Mouse (Mus musculus) spleen, adult 2 months (tissue): ENCODE measurements around the gene Cic. TPM values are rescaled to one million over a fixed set of nuclear protein-coding genes. Genes with fewer than 3 reads are reported as not detected.

Experiments used
- DNase-seq, 2 experiments: peaks; one replicate each; pipeline versions ENCODE4 v3.0.0 to v3.0.0-alpha.2; 2012 to 2021; ENCODE audit warnings: low spot score in 2 of 2, low read depth in 1 of 2
- H3K27ac ChIP-seq: fragments of 200-500 bp; 2 replicates; pipeline ENCODE4 v1.5.1; 2012; ENCODE audit warnings: low read length, inconsistent platforms; ENCODE audit not compliant: insufficient read depth
- H3K27me3 ChIP-seq: fragments of 200-500 bp; 2 replicates; pipeline ENCODE4 v1.6.1; 2012; ENCODE audit warnings: mild to moderate bottlenecking, moderate library complexity, low read length, inconsistent platforms; ENCODE audit not compliant: control insufficient read depth, insufficient read depth
- H3K36me3 ChIP-seq: fragments of 200-500 bp; 2 replicates; pipeline ENCODE4 v1.6.1; 2012; ENCODE audit warnings: mild to moderate bottlenecking, low read length, inconsistent platforms; ENCODE audit not compliant: control insufficient read depth, insufficient read depth
- H3K4me1 ChIP-seq: fragments of 200-500 bp; 2 replicates; pipeline ENCODE4 v1.6.1; 2011; ENCODE audit warnings: inconsistent platforms; ENCODE audit not compliant: control insufficient read depth, insufficient read depth, insufficient read length
- H3K4me3 ChIP-seq: fragments of 200-500 bp; 2 replicates; pipeline ENCODE4 v1.5.1; 2011; ENCODE audit warnings: mild to moderate bottlenecking, inconsistent platforms; ENCODE audit not compliant: insufficient read depth, insufficient read length; ENCODE audit errors: extremely low read depth
- CTCF ChIP-seq: fragments of 200-500 bp; IDR thresholded peaks from 2 replicates; pipeline ENCODE4 v1.5.1; 2011; ENCODE audit warnings: mild to moderate bottlenecking, inconsistent platforms; ENCODE audit not compliant: insufficient read depth, insufficient read length, insufficient replicate concordance; ENCODE audit errors: extremely low read depth
- POLR2A ChIP-seq: fragments of 200-500 bp; IDR thresholded peaks from 2 replicates; pipeline ENCODE4 v1.6.1; 2011; ENCODE audit warnings: low read depth, low read length, inconsistent platforms
- WGBS: fragments of 180-500 bp; shearing (Covaris S2); methylation state at CpG from one replicate; pipeline ENCODE4 v1.1.7; 2018; 5-methylcytosine and 5-hydroxymethylcytosine counted together
- polyA plus RNA-seq: library from polyadenylated mRNA; depleted of rRNA; stranded (reverse); fragments of >200 nt; gene quantifications from 2 replicates; pipeline ENCODE4 v1.2.3, GENCODE M21; 2012

The Cic gene
- polyA plus RNA-seq, 1 experiment: 112 TPM

- Histone ChIP-seq H3K36me3 (peaks cover 30% of the 10 kb centered on the region), H3K27me3 (no peaks in the 10 kb centered on the region), H3K4me1 (peaks cover 19% of the 10 kb centered on the region; the same call in 1 of the 2 replicates), H3K27ac (peak overlapping the region; percentile 10; the same call in 1 of the 2 replicates), H3K4me3 (no peak overlapping the region)
- no peak for DNase-seq
- 82% methylated on average over 10 of the region's 10 CpGs for WGBS
- TF ChIP-seq CTCF (no peak), POLR2A (no peak)
Observed at GRCm38 (mm10) chr7:25222275-25222967, 45.1 kb upstream of the Cic start.

- DNase-seq: no peak
- no peak for TF ChIP-seq POLR2A
- no peak for TF ChIP-seq CTCF
Observed at GRCm38 (mm10) chr7:25227523-25228300, 39.8 kb upstream of the Cic start.

GRCm38 (mm10) chr7:25230690-25231285, 36.7 kb upstream of the Cic start:
- no peak for DNase-seq
- Histone ChIP-seq H3K27ac (no peak overlapping the region), H3K4me1 (no peaks in the 10 kb centered on the region), H3K36me3 (peaks cover 54% of the 10 kb centered on the region), H3K4me3 (no peak overlapping the region), H3K27me3 (no peaks in the 10 kb centered on the region)
- TF ChIP-seq CTCF (no peak), POLR2A (no peak)
- WGBS: 81% methylated on average over 9 of the region's 9 CpGs

More at GRCm38 (mm10) chr7:25227523-25228300, 39.8 kb upstream of the Cic start:
- H3K4me1 ChIP-seq: no peaks in the 10 kb centered on the region
- no peak overlapping the region for H3K27ac ChIP-seq
- peaks cover 63% of the 10 kb centered on the region for H3K36me3 ChIP-seq
- no peaks in the 10 kb centered on the region for H3K27me3 ChIP-seq
- H3K4me3 ChIP-seq: no peak overlapping the region
- 96% methylated on average over 1 of the region's 1 CpGs for WGBS

- Histone ChIP-seq H3K27me3 (no peaks in the 10 kb centered on the region), H3K4me3 (no peak overlapping the region), H3K36me3 (peaks cover 42% of the 10 kb centered on the region), H3K27ac (no peak overlapping the region), H3K4me1 (peaks cover 4% of the 10 kb centered on the region; the same call in 1 of the 2 replicates)
- no peak for DNase-seq
- no peak for TF ChIP-seq POLR2A
- no peak for TF ChIP-seq CTCF
- WGBS: 58% methylated on average over 5 of the region's 5 CpGs
Observed at GRCm38 (mm10) chr7:25232101-25232648, 35.3 kb upstream of the Cic start.

- WGBS: 47% methylated on average over 2 of the region's 2 CpGs
- no peak overlapping the region for H3K27ac ChIP-seq
Observed at GRCm38 (mm10) chr7:25233061-25233460, 34.4 kb upstream of the Cic start.

DNA sequence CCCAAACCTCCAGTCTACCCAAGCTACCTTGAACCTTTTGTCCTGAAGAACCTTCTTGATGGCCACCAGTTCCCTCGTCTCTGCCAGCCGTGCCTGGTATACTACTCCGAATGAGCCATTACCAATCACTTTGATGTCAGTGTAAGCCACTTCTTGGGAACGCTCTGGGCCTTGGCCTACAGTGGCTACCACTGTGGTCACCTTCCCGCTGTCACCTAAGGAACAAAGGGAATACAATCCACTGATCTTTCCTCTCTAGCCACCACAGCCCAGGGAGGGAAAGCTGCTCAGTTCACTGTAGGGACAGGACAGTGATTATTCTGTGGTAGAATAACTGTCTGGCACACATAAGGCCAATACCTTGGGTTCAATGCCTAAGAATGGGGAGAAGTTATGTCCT, 32.0 kb upstream of the Cic start:
- DNase-seq: no peak
- TF ChIP-seq POLR2A (no peak), CTCF (no peak)
- no peak overlapping the region for H3K4me3 ChIP-seq
- peaks cover 24% of the 10 kb centered on the region for H3K36me3 ChIP-seq
- 95% methylated on average over 5 of the region's 5 CpGs for WGBS
- H3K4me1 ChIP-seq: peaks cover 4% of the 10 kb centered on the region; the same call in 1 of the 2 replicates
- no peak overlapping the region for H3K27ac ChIP-seq
- no peaks in the 10 kb centered on the region for H3K27me3 ChIP-seq

More at GRCm38 (mm10) chr7:25233061-25233460, 34.4 kb upstream of the Cic start:
- TF ChIP-seq CTCF (no peak), POLR2A (no peak)
- DNase-seq: no peak
- H3K36me3 ChIP-seq: peaks cover 39% of the 10 kb centered on the region
- H3K27me3 ChIP-seq: no peaks in the 10 kb centered on the region
- peaks cover 4% of the 10 kb centered on the region; the same call in 1 of the 2 replicates for H3K4me1 ChIP-seq
- H3K4me3 ChIP-seq: no peak overlapping the region
